Mouse (Mus musculus): Measurements from ENCODE around the gene Klkb1. TPM values are rescaled to one million over a fixed set of nuclear protein-coding genes. Genes with fewer than 3 reads are reported as not detected.
"Not testable (repeated sequence)": the region's sequence is repeated elsewhere in the genome, so short reads cannot be mapped to it uniquely, and the experiment has no call there.

The Klkb1 gene
- polyA plus RNA-seq (2012; ENCODE audit: insufficient read depth, insufficient read length, missing spikeins), result 0.38 and 0.40 TPM in 2 replicates

- H3K4me1 ChIP-seq (ENCODE audit: control insufficient read depth, insufficient read depth, insufficient read length, low read length), result no peaks in the 10 kb centered on the region
- H3K27ac ChIP-seq (replicated peaks; ENCODE audit: low read depth, low read length), result no peak within 1 kb of the TSS
- H3K4me3 ChIP-seq (ENCODE audit: insufficient read depth, low read depth, low read length), result no peak within 1 kb of the TSS
Measured at GRCm38 (mm10) chr8:45294687-45295086, at the start of gene Klkb1. Klkb1 (minus strand) TSS chr8:45294859.

- Histone ChIP-seq H3K27ac (replicated peaks; ENCODE audit: low read depth, low read length) (no peak overlapping the region), H3K4me3 (ENCODE audit: insufficient read depth, low read depth, low read length) (no peak overlapping the region), H3K4me1 (ENCODE audit: control insufficient read depth, insufficient read depth, insufficient read length, low read length) (no peaks in the 10 kb centered on the region)
Measured at GRCm38 (mm10) chr8:45344298-45344697, 49.6 kb upstream of the Klkb1 start.

- H3K27ac ChIP-seq (replicated peaks; ENCODE audit: low read depth, low read length), result no peak overlapping the region
Measured at GRCm38 (mm10) chr8:45341630-45342628, 47.3 kb upstream of the Klkb1 start.

GRCm38 (mm10) chr8:45333493-45333892 lies 38.8 kb upstream of the Klkb1 start:
- Histone ChIP-seq H3K27ac (replicated peaks; ENCODE audit: low read depth, low read length) (peak overlapping the region; percentile 74), H3K4me3 (ENCODE audit: insufficient read depth, low read depth, low read length) (peak overlapping the region; percentile 69)

More at GRCm38 (mm10) chr8:45341630-45342628, 47.3 kb upstream of the Klkb1 start:
- H3K4me1 ChIP-seq (ENCODE audit: control insufficient read depth, insufficient read depth, insufficient read length, low read length), result no peaks in the 10 kb centered on the region
- no peak overlapping the region for H3K4me3 ChIP-seq (ENCODE audit: insufficient read depth, low read depth, low read length)

GRCm38 (mm10) chr8:45332685-45333409 lies 38.2 kb upstream of the Klkb1 start, which contains the start of gene Cyp4v3:
Cyp4v3 (minus strand) TSS chr8:45333216.
- Histone ChIP-seq H3K4me3 (ENCODE audit: insufficient read depth, low read depth, low read length) (peak within 1 kb of the TSS; percentile 69), H3K27ac (replicated peaks; ENCODE audit: low read depth, low read length) (peak within 1 kb of the TSS; percentile 74), H3K4me1 (ENCODE audit: control insufficient read depth, insufficient read depth, insufficient read length, low read length) (peaks cover 6% of the 10 kb centered on the region)

More at GRCm38 (mm10) chr8:45333493-45333892, 38.8 kb upstream of the Klkb1 start:
- peaks cover 5% of the 10 kb centered on the region for H3K4me1 ChIP-seq (ENCODE audit: control insufficient read depth, insufficient read depth, insufficient read length, low read length)

GRCm38 (mm10) chr8:45330856-45331255 lies 36.2 kb upstream of the Klkb1 start:
- Histone ChIP-seq H3K27ac (replicated peaks; ENCODE audit: low read depth, low read length) (peak overlapping the region; percentile 27; the same call in 1 of the 2 replicates), H3K4me3 (ENCODE audit: insufficient read depth, low read depth, low read length) (no peak overlapping the region), H3K4me1 (ENCODE audit: control insufficient read depth, insufficient read depth, insufficient read length, low read length) (peaks cover 6% of the 10 kb centered on the region)

- H3K4me1 ChIP-seq (ENCODE audit: control insufficient read depth, insufficient read depth, insufficient read length, low read length), result peaks cover 6% of the 10 kb centered on the region
- no peak overlapping the region for H3K4me3 ChIP-seq (ENCODE audit: insufficient read depth, low read depth, low read length)
- H3K27ac ChIP-seq (replicated peaks; ENCODE audit: low read depth, low read length), result peak overlapping the region; percentile 80
Measured at GRCm38 (mm10) chr8:45329206-45329980, 34.7 kb upstream of the Klkb1 start.

GRCm38 (mm10) chr8:45327076-45327475 lies 32.4 kb upstream of the Klkb1 start:
- not testable (repeated sequence) for H3K4me1 ChIP-seq (ENCODE audit: control insufficient read depth, insufficient read depth, insufficient read length, low read length)
- peak overlapping the region; percentile 60 for H3K27ac ChIP-seq (replicated peaks; ENCODE audit: low read depth, low read length)

GRCm38 (mm10) chr8:45324151-45324550 lies 29.5 kb upstream of the Klkb1 start:
- Histone ChIP-seq H3K27ac (replicated peaks; ENCODE audit: low read depth, low read length) (no peak overlapping the region), H3K4me3 (ENCODE audit: insufficient read depth, low read depth, low read length) (no peak overlapping the region), H3K4me1 (ENCODE audit: control insufficient read depth, insufficient read depth, insufficient read length, low read length) (peaks cover 3% of the 10 kb centered on the region)

More at GRCm38 (mm10) chr8:45327076-45327475, 32.4 kb upstream of the Klkb1 start:
- H3K4me3 ChIP-seq (ENCODE audit: insufficient read depth, low read depth, low read length), result not testable (repeated sequence)

GRCm38 (mm10) chr8:45321365-45321764 lies 26.7 kb upstream of the Klkb1 start:
- Histone ChIP-seq H3K27ac (replicated peaks; ENCODE audit: low read depth, low read length) (no peak overlapping the region), H3K4me1 (ENCODE audit: control insufficient read depth, insufficient read depth, insufficient read length, low read length) (no peaks in the 10 kb centered on the region), H3K4me3 (ENCODE audit: insufficient read depth, low read depth, low read length) (no peak overlapping the region)

GRCm38 (mm10) chr8:45320930-45321329 lies 26.3 kb upstream of the Klkb1 start:
- Histone ChIP-seq H3K4me3 (ENCODE audit: insufficient read depth, low read depth, low read length) (no peak overlapping the region), H3K4me1 (ENCODE audit: control insufficient read depth, insufficient read depth, insufficient read length, low read length) (no peaks in the 10 kb centered on the region), H3K27ac (replicated peaks; ENCODE audit: low read depth, low read length) (no peak overlapping the region)

GRCm38 (mm10) chr8:45310967-45311366 lies 16.3 kb upstream of the Klkb1 start:
- Histone ChIP-seq H3K27ac (replicated peaks; ENCODE audit: low read depth, low read length) (no peak overlapping the region), H3K4me3 (ENCODE audit: insufficient read depth, low read depth, low read length) (no peak overlapping the region), H3K4me1 (ENCODE audit: control insufficient read depth, insufficient read depth, insufficient read length, low read length) (no peaks in the 10 kb centered on the region)

- Histone ChIP-seq H3K27ac (replicated peaks; ENCODE audit: low read depth, low read length) (no peak within 1 kb of the TSS), H3K4me1 (ENCODE audit: control insufficient read depth, insufficient read depth, insufficient read length, low read length) (no peaks in the 10 kb centered on the region; the same call in 1 of the 2 replicates), H3K4me3 (ENCODE audit: insufficient read depth, low read depth, low read length) (no peak within 1 kb of the TSS)
Measured at GRCm38 (mm10) chr8:45308366-45308765, 13.7 kb upstream of the Klkb1 start, which contains the start of gene Gm45753. Gm45753 (minus strand) TSS chr8:45308466.

- Histone ChIP-seq H3K27ac (replicated peaks; ENCODE audit: low read depth, low read length) (peak overlapping the region; percentile 60), H3K4me3 (ENCODE audit: insufficient read depth, low read depth, low read length) (no peak overlapping the region), H3K4me1 (ENCODE audit: control insufficient read depth, insufficient read depth, insufficient read length, low read length) (no peaks in the 10 kb centered on the region; the same call in 1 of the 2 replicates)
Measured at GRCm38 (mm10) chr8:45305479-45305878, 10.8 kb upstream of the Klkb1 start.
